Comparison of ENCODE assay signal across 17 mouse cellular contexts in the genomic region with DNA sequence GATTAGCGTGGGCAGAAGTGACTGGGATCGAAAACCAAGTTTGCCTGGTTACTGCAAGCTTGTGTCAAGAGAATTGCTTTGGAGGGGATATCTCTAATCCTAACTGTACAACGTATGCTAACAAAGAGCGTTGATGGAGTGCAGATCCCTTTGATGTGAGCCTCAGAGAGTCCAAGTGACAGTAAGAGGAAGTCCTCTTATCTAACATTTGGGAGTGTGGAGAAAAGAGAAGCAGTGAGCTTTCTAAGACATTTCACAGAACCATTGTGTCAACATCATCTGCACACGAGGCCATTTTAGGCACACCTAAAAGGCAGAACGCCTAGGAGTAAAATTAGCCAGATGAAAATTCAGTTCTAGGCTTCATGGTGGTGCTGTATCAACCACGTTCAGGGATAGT.
"Had no signal": no experiment of that assay in that cellular context is flagged by ENCODE, and none has a peak within 500 bp of the region (broad histone marks: within the 10 kb centered on the region; RNA-seq: fewer than 3 reads in every experiment).

No protein-coding gene starts in this region.

- H3K9me3 ChIP-seq: megakaryocyte, embryonic 14.5 days; midbrain, embryonic 13.5 days; midbrain, embryonic 15.5 days; neural tube, embryonic 12.5 days had no signal

- H3K4me2 ChIP-seq: lung, embryonic 14.5 days; midbrain, embryonic 11.5 days; midbrain, embryonic 13.5 days; midbrain, embryonic 15.5 days; neural tube, embryonic 12.5 days had no signal

- H3K9ac ChIP-seq: lung, embryonic 14.5 days; midbrain, embryonic 13.5 days; midbrain, embryonic 15.5 days; neural tube, embryonic 12.5 days had no signal

- H3K36me3 ChIP-seq: midbrain, embryonic 13.5 days; midbrain, embryonic 15.5 days; neural tube, embryonic 12.5 days had no signal

- ATAC-seq: midbrain, embryonic 13.5 days; midbrain, embryonic 15.5 days had no signal

- H3K4me3 ChIP-seq: megakaryocyte, embryonic 14.5 days; midbrain, embryonic 13.5 days; midbrain, embryonic 15.5 days; neural tube, embryonic 12.5 days had no signal

- H3K27ac ChIP-seq: midbrain, embryonic 13.5 days; midbrain, embryonic 15.5 days; neural tube, embryonic 12.5 days had no signal

- H3K27me3 ChIP-seq: midbrain, embryonic 13.5 days; midbrain, embryonic 15.5 days; neural tube, embryonic 12.5 days had no signal

- DNase-seq: lung, adult 18-20 months; lung, embryonic 14.5 days; lung, postnatal 10 days; lung, postnatal 4 days; retina, postnatal 1 day; right cerebral cortex, adult 18-20 months; right cerebral cortex, postnatal 25 days; right cerebral cortex, postnatal 4 days; spleen, adult 18-20 months; thymus, adult 18-20 months; thymus, postnatal 14 days; thymus, postnatal 36 days had no signal
